Mouse (Mus musculus) embryonic fibroblast, embryonic 13.5 days (primary cell): ENCODE measurements around the gene E2f7.

ENCODE experiments used
- CTCF ChIP-seq: IDR thresholded peaks from 2 replicates; pipeline ENCODE4 v1.5.1; 2011; ENCODE audit warnings: mild to moderate bottlenecking, control low read depth, low read length, moderate library complexity, borderline replicate concordance; ENCODE audit not compliant: insufficient read depth
- POLR2A ChIP-seq: IDR thresholded peaks from 2 replicates; pipeline ENCODE4 v1.6.1; 2011; ENCODE audit warnings: low read depth, mild to moderate bottlenecking, control low read depth, low read length, moderate library complexity

DNA sequence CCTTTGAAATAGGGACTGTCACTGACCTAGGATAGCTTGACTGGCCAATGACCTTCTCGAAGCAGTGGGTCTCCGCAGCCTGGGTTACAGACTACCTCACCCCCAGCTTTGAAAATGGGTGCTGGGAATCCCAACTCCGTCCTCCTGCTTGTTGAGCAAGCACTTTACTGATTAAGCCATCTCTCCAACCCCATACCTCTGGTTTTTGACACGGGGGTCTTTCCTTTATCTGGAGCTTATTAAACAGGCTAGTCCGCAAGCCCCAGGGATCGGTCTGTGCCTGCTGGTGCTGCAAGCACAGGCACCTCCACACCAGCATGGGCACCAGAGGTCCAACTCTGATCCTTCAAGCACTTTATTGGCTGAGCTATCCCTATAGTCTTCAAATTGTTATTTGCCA, 1.5 kb upstream of the E2f7 start:
- no peak for TF ChIP-seq CTCF
- TF ChIP-seq POLR2A, result no peak
